Mouse (Mus musculus): ENCODE data around the gene Rhbdd1.

Rhbdd1 gene

GRCm38 (mm10) chr1:82482371-82482770 is 166.1 kb downstream of the Rhbdd1 start:
- no peak for DNase-seq (ENCODE audit: low spot score in 2 of 2)

DNA sequence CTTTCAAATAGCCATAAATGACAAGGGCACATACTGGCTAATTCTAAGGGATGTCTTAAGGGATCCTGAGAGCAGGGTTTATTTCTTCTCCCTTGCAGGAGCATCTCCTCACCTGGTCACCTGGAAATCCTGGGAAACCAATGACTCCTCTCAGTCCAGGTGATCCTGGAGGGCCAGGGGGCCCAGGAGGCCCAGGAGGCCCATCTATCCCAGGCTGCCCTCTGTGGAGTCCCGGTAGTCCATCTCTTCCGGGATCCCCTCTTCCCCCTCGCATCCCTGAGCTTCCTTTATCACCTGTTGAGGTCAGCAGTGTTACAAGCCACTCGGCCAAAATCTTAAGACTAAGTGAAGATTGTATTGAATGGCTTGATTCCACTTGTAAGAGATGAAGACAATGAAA is 170.1 kb downstream of the Rhbdd1 start:
- no peak for DNase-seq (ENCODE audit: low spot score in 2 of 2)

DNA sequence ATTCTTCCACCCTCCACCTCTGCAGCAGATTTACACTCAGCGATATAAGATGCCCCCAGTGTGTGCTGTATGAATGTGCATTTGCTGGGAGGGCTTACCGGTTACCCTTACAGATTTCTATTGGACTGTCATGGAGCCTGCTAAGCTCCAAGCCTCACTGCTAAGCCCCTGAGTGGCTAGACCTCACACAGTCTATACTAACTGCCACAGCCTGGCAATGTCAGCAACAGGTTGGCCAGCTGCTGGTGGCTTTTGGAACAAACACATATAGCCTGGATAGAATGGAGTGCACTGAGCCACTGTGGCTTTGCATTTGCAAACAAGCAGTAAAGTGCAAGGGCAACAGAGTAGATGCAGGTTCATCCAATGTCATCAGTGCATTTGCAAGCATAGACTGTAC is 175.7 kb downstream of the Rhbdd1 start:
- no peak for DNase-seq (ENCODE audit: low spot score in 2 of 2)
